Mouse (Mus musculus): ENCODE measurements around the gene Itgb1bp1. TPM values are rescaled to one million over a fixed set of nuclear protein-coding genes. Genes with fewer than 3 reads are reported as not detected.

The Itgb1bp1 gene
- total RNA-seq, 2 experiments from 2014 or later = 40.9 to 49.7 TPM

DNA sequence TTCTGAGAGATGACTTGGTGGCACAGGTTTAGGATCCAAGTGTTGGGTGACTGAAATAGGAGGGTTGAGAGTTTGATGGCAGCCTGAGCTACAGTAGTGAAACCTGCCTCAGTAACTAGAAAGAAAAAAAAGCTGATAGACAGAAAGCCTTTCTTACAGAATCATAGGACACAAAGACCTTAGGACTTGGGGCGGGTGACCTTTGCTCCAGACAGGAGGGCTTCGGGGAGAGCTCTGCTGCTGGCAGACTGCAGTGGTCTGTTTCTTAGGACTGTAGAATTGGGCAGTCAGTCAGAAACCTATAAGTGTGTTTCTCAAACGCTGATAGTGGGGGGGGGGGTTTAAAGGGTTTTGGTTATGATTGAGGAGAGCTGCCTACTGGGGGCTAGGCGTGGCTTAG is 19.7 kb upstream of the Itgb1bp1 start:
- intact Hi-C loops (cut with DNase I) = no loop called here
- DNase-seq (ENCODE audit: low spot score) = no peak

DNA sequence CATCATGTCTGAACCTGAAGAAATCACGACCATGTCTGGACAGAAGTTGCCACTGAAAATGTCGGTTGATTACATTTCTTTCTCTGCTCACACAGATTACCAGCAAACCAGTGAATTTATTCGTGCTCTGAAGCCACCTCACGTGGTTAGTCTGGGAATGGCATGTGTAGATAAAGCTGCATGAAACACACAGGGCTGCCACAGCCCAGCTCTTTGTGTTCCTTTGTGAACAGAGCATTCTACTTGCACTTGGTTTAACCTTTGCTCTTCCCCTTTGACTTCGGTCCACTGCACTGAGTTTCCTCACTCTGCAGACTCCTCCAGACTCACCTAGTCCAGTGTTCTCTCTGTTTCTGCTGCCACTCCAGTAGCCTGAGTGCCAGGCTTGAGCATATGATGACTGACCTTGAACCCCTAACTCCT is 16.3 kb upstream of the Itgb1bp1 start:
- DNase-seq (ENCODE audit: low spot score) = no peak
- intact Hi-C loops (cut with DNase I) = no loop called here

DNA sequence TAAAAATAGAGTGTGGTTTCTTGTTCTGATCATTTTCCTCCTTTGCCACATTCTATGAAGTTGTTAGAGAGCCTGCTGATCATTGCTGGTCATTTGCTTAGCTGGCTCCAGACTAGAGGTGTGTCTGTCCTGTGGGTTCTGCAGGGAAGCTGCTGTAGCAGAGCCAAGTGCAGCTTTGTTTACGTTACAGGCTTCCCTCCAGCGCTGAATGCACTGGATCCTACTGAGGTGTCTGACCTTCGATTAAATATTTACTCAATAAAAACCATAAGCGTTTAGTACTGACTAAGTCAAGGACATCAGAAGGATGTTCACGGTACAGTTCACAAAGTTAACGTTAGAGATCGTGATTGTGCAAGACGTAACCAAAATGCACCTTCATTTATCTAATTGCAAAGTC is 15.8 kb upstream of the Itgb1bp1 start:
- no peak for DNase-seq (ENCODE audit: low spot score)
- intact Hi-C loops (cut with DNase I) = no loop called here

DNA sequence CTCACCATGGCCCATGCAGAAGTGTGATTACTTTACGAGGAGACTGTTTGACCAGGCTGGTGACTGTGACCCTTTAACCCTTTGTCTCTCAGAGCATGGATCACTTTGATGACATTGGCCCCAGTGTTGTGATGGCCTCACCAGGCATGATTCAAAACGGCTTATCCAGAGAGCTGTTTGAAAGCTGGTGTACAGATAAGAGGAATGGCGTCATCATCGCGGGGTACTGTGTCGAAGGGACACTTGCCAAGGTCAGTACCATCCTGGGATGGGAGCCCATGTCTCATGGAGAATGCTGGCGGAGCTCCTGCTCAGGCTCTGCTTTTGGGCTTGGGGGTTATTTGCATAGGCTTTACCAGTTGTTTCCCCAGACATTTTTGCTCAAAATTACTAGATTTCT is 15.2 kb upstream of the Itgb1bp1 start:
- no peak for DNase-seq (ENCODE audit: low spot score)
- intact Hi-C loops (cut with DNase I) = no loop called here

DNA sequence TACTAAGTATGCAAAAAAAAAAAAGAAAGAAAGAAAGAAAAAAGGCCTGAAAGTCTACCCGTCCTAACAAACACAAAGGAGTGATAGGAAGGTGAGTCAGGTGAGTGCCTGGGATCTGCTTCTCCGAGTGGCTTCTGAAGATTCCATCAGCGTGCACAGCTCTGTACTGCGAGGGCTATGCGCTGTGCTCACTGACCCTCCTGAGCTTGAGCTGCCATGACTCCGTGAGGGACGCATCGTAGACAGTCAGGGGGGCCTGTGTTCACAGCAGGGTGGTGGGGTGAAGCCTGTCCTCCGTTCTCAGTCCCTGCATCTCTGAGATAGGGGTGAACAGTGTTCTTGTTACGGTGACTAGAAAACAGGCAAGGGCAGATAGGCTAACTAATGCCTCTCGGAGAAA is 12.8 kb upstream of the Itgb1bp1 start:
- intact Hi-C loops (cut with DNase I) = no loop called here
- no peak for DNase-seq (ENCODE audit: low spot score)

DNA sequence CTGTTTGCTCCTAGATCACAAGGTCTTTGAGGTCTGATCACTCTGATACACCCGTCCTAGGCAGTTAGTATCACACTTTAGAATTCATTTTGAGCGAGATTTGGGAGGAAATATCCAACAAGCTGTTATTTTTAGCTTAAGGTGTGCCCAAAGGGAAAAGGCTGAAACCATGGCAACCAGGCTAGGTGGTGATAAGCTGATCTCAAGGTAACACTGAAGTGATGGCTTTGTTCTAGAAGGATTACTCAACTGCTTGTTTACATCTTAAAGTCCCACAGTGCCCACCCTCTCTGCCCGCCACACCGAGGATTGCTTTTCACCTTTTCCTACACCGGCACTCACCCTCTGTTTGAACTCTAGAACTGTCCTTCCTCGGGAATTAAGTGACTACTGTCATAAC is 3.6 kb upstream of the Itgb1bp1 start:
- no peak for DNase-seq (ENCODE audit: low spot score)
- intact Hi-C loops (cut with DNase I) = loop anchor here (5.0 kb wide), 1 partner anchor 83 kb away; the partner anchor contains the start of gene Adam17

DNA sequence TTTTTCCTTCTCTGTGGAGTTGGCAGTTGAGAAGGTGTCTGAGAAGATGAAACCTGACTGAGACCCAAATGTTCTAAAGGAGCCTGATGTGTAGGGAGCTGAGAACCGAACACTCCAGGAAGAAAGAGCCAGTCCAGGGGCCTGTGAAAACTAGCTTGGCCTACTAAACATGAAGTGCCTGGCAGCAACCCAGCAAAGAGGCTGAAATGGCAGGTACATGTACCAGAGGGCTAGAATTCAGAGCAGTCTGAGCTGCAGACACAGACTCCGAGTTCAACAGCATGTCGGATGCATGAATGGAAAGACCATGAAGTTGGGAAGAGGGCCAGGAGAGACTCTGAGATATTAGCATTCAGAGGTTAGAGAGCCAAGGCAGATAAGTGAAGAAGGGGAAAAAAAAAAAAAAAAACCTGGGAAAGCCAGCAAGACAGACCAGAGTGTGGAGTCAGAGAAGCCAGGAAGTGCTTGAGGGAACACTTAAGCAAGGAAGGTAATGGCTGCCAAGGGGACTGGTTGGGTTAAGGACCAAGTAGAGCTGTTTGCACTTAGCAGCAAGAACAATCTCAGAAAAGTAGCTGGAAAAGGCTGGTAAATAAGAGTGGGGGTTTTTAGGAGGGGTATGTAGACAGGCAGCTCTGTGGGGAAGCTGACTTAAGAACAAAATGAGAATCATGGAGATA is 2.8 kb upstream of the Itgb1bp1 start:
- intact Hi-C loops (cut with DNase I) = loop anchor here (5.0 kb wide), 1 partner anchor 83 kb away; the partner anchor contains the start of gene Adam17
- no peak for DNase-seq (ENCODE audit: low spot score)

DNA sequence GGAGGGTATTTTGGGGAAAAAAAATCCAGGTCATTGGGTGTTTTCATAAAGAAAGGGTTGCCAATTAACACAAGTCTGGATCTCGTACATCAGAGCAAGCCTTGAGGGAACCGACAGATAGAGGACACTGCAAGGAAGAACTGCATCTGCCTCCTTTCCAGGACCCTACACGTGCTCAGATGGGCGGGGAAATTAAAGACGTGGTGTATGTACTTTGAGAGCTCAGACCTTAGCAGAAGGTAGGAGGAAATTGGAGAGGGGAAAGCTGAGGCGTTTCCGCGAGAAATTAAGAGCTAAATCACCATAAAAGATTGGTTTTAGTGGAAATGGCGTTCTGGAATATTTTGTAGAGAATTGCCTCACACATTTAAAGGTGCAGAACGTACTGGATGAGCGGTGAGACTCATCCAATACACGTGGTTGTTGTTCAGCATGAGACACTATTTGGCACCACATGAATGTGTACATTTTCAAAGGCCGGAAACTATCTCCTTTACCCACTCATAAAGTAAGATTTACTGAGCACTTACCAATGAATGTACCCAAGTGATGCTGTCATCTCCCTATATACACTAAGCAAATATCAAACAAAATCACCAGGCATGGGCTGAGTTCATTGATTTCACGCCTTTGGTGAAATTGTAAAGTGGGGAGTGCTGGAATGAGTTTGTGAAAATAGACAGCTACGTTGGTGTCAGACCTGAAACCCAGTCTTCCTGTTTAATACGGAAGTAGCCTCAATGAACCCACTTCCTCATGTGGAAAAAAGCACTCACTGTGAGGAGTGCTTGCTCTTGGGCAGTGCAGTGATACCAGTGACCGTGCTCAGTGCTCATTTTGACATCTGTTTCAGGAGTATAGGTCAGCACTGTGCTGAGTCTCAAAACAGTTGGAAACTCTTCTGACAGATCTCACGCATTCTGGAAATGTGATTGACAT is 897 bp upstream of the Itgb1bp1 start:
- no peak for DNase-seq (ENCODE audit: low spot score)
- intact Hi-C loops (cut with DNase I) = loop anchor here (5.0 kb wide), 1 partner anchor 85 kb away; the partner anchor contains the start of gene Adam17

DNA sequence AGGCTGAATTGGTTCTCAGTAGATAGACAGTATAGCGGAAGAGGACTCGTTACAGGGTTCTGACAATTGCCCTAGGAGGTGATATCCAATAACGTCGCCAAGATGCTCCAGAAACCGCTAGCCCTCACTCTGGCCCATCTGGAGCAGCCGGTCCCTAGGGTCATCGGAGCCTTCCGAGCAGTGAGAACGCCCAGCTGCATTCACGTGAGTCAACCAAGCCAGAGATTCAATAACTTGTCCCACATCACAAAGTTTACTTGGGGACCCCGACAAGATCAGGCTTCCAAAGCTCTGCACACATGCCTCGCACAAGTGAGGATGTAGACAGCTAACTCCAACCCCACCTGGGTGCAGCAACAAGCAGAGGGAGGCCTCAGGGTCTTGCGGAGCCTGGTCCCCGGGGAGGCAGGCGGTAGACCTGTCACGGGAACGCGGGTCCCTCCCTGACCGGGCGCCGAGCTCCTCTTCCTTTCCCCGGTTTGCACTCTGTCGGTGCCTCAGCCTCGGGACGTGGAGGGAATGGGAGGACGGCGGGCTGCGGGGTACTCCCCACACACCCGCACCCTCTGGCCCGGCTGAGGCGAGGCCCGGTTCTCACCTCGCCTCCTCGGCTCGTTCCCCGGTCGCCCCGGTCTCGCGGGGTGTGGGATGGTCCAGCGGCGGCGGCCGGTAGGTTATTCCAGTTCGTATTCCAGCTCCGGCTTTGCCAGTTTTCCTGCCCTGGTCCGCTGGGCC is 409 bp downstream of the Itgb1bp1 start:
- intact Hi-C loops (cut with DNase I) = loop anchor here (5.0 kb wide), 1 partner anchor 87 kb away; the partner anchor contains the start of gene Adam17
- no peak for DNase-seq (ENCODE audit: low spot score)

DNA sequence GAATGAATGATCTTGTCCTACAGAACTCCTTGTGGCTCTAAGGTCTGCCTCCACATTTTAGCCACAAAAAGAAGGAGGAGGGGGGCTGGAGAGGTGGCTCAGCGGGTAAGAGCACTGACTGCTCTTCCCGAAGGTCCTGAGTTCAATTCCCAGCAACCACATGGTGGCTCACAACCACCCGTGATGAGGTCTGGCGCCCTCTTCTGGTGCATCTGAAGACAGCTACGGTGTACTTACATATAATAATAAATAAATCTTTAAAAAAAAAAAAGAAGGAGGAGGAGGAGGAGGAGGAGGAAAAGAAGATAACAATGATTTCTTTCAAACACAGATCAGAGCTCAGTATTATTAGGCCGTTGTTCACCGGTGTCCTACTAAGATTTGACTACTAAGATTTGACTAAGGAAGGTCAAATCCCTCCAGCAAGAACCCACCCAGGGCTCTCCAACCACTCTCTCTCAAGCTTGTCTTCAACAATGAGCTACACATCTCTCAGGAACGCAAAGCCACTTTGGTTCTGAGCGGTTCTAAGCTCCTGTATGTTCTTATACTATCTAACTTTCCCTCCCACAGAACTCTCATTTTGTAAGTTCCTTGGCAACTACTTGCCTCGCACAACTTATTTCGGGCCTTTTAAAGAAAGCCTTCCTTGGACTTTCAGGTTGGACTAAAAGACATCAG is 1.2 kb downstream of the Itgb1bp1 start, which contains the start of gene Cpsf3:
Cpsf3 (plus strand) TSS at position 631 of the 681 bp plus-strand sequence.
- no peak for DNase-seq (ENCODE audit: low spot score)
- intact Hi-C loops (cut with DNase I) = loop anchor here (5.0 kb wide), 1 partner anchor 87 kb away; the partner anchor contains the start of gene Adam17

DNA sequence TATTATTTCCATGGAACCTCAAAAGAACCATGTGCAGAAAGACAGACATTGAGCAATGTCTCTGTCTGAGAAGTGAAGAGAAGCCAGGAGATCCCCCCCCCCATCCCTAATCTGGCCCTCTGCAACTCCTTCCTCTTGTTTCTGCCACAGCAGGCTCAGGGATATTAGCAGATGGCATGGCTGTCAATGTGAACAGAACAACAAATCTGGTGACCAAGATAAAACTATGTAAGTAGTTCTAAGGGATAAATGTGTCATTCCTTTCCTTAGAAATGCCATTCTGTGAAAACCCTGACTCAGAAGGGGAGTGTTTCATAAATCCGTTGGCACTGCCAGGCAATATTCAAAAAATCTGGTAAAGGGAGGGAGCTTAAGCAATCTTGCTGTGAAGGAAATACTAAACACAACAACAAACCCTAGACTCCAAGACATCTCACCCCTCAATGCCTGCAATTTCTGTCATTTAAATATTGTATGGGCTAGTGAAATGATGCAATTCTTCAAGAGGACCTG is 8.7 kb downstream of the Itgb1bp1 start:
- intact Hi-C loops (cut with DNase I) = no loop called here
- no peak for DNase-seq (ENCODE audit: low spot score)

DNA sequence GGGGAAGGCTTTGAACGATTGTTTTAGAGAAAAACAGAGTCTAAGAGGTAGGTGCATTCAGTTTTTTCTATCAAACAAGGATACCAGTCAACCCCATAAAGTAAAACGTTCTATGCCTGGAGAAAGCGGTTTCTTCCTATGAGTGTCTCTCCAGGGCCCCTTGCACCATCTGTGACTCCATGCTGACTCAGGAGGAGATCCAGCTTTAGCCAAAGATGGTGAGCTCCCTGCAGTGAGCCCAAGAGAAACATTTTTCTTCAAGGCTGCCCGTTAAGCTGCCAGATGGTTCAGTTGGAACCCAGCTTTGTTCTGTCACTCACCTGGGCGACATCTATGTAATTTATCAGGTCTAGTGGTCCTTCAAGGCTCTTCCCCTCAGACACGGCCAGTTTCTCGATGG is 11.6 kb downstream of the Itgb1bp1 start:
- intact Hi-C loops (cut with DNase I) = no loop called here
- DNase-seq (ENCODE audit: low spot score) = no peak

DNA sequence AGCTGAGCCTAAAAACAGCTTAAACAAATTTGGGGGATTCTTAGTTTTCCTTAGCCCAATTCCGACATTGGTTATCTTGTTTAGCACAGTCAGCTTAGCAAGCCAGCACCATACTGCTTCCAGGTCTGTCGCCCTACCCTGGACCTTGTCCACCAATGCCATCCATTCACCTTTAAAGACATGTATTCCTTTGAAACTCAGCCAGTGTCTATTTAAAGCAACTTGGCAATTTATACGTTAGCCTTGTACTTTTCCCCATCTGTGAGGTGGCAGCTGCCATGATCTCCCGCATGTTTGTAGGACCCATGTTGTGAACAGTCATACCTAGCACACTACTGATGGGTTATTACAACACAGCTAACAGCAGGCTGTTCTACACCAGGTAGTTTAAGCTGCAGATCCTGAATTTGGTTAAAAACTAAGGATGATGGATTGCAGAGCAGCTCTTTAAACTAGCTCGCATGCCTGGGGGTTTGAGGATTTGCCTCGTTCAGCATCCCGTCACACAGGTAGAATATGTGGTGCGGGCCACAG is 17.9 kb downstream of the Itgb1bp1 start:
- intact Hi-C loops (cut with DNase I) = loop anchor here (5.0 kb wide), 1 partner anchor 191 kb away; no protein-coding TSS in a partner anchor
- DNase-seq (ENCODE audit: low spot score) = no peak

DNA sequence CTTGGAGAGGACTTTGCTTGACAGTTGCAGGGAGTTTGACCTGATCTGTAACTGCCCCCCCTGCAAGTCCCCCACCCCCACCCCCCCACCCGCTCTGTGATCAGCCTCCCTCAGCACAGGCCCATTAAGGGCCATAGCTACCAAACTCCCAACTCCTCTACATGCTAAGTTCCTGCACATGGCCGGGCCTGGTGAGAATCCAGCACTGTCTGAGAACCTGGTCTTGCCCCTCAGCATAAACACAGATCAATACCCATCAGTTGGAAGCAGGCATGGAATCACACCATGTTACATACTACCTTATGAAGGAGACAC is 19.3 kb downstream of the Itgb1bp1 start:
- intact Hi-C loops (cut with DNase I) = loop anchor here (5.0 kb wide), 1 partner anchor 189 kb away; no protein-coding TSS in a partner anchor
- no peak for DNase-seq (ENCODE audit: low spot score)

DNA sequence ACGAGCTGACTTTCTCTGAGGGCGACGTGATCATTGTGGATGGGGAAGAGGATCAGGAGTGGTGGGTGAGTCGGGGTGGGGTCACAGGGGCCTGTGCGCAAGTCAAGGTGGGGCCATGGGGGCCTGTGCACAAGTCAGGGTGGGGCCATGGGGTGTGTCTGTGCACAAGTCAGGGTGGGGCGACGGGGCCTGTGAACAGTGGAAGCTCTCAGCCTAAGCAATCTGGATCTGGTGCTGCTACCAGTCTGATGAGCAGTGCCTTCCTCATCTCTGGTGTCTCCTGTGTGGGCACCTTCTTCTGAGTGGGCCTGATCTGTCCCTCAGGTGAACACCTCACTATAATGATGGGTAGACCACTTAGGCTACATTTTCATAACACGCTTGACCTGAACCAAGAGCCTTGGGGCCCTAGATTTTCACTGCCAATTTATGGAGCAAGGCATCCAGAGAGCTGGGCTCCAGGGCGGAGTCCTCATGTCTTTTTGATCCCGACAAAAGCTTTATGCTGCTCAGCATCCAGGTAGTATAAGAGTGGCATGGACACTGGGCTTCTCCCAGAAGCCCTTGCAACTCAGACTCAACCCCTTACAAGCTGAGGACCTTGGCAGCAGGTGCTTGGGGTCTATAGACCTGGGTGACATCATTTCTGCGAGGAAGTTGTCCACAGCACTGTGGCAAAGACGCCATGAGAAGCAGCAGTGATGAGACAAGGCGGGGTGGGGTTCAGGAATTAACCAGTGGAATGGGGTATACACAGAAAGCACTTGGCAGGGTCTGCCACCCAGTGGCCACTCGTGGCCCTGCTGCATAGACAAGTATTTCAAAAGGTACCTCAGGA is 19.9 kb downstream of the Itgb1bp1 start:
- intact Hi-C loops (cut with DNase I) = loop anchor here (2.0 to 5.0 kb wide), 2 partner anchors 37 to 189 kb away; no protein-coding TSS in a partner anchor
- peak; percentile 29 for DNase-seq (ENCODE audit: low spot score)

DNA sequence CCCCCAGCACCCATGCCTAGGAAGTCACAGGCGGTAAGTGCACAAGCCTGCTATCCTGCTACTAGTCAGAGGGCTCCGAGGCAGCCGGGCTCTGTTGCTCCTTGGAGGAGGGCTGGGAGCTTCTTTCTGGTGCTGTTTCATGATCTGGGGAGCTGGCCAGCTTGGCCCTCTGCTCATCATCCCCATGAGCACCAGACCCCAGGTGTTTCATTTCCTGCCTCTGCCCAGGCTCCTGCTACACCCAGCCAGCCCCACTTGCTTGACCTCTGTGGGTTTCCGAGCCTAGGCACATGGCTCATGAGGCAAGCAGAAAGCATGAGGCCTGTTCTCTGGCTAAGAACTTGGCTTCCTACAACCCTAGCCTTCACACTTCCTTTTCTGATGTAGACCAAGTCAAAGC is 20.6 kb downstream of the Itgb1bp1 start:
- intact Hi-C loops (cut with DNase I) = loop anchor here (2.0 to 5.0 kb wide), 2 partner anchors 37 to 188 kb away; no protein-coding TSS in a partner anchor
- no peak for DNase-seq (ENCODE audit: low spot score)

DNA sequence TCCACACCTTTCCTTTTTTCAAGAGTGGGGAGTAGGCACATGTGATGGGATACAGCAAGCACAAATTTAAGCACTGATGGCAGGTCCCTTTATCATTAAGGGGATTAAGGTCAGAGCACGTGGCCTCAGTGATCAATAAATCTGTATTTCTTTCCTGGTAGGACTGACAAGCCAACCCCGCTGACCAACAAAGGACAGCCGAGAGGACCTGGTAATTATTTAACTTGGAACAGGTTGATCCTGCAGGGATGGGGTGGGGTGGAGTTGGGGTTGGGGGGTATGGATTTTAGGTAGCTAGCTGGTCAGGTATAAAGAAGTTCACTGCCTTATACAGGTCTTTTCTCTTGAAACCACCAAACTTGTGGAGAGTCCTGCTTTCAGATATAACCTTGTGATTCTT is 21.1 kb downstream of the Itgb1bp1 start:
- intact Hi-C loops (cut with DNase I) = loop anchor here (2.0 to 5.0 kb wide), 2 partner anchors 36 to 188 kb away; no protein-coding TSS in a partner anchor
- DNase-seq (ENCODE audit: low spot score) = no peak

DNA sequence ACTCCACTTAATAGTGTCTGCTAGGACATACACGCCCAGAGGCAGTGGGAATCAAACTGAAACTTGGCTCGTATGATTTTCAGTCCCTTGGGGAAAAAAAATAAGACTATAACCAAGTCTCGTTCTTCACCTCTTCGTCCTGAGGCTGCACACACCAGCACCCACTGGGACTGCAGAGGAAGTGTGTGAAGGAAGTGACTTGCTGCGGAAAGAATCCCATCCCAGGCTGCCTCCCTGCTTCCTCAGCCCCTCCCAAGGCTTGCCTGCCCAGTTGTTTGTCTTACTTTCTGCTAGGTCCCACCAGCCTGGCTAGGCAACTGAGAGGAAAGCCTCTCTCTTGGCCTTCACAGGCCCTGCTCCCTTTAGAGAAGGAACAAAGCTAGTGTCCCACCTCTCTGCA is 21.8 kb downstream of the Itgb1bp1 start:
- DNase-seq (ENCODE audit: low spot score) = peak; percentile 70
- intact Hi-C loops (cut with DNase I) = loop anchor here (2.0 kb wide), 1 partner anchor 35 kb away; no protein-coding TSS in a partner anchor

Measured in heart, postnatal 25 days (tissue).